Mouse (Mus musculus) hindbrain, embryonic 11.5 days (tissue): ENCODE measurements at regions not wholly inside any gene's neighbourhood (a gene's known extent, or its start where the extent isn't known, plus 50 kb on each side); places are given as distances from the start of the nearest gene placed in this dataset.

Source experiments
- ATAC-seq: fragments of 200-750 bp; cut with Nextera tagmentation; 2 replicates; pipeline ENCODE4 v1.8.0; 2017; ENCODE audit warnings: mild to moderate bottlenecking, moderate TSS enrichment, moderate library complexity; ENCODE audit not compliant: low FRiP score
- DNase-seq: peaks from one replicate; pipeline ENCODE4 v3.0.0-alpha.2; 2015; ENCODE audit warnings: low spot score
- H3K27ac ChIP-seq: fragments of 300-500 bp; sonication (generic); 2 replicates; pipeline ENCODE4 v1.5.1; 2014; ENCODE audit warnings: mild to moderate bottlenecking, low read depth, low read length
- H3K27me3 ChIP-seq: fragments of 300-500 bp; sonication (generic); 2 replicates; pipeline ENCODE4 v1.6.1; 2014; ENCODE audit warnings: mild to moderate bottlenecking, low read length, moderate library complexity, mixed read lengths; ENCODE audit not compliant: control insufficient read depth, insufficient read depth
- H3K36me3 ChIP-seq: fragments of 300-500 bp; sonication (generic); 2 replicates; pipeline ENCODE4 v1.6.1; 2014; ENCODE audit warnings: mild to moderate bottlenecking, low read length, moderate library complexity, mixed read lengths; ENCODE audit not compliant: control insufficient read depth, insufficient read depth
- H3K4me1 ChIP-seq: fragments of 300-500 bp; sonication (generic); replicated peaks from 2 replicates; pipeline ENCODE4 v1.6.1; 2014; ENCODE audit warnings: low read length, mixed read lengths; ENCODE audit not compliant: control insufficient read depth, insufficient read depth
- H3K4me2 ChIP-seq: fragments of 300-500 bp; sonication (generic); replicated peaks from 2 replicates; pipeline ENCODE4 v1.6.1; 2014; ENCODE audit warnings: mild to moderate bottlenecking, low read depth, low read length
- H3K4me3 ChIP-seq: fragments of 300-500 bp; sonication (generic); 2 replicates; pipeline ENCODE4 v1.5.1; 2014; ENCODE audit warnings: low read depth, low read length
- H3K9ac ChIP-seq: fragments of 300-500 bp; sonication (generic); 2 replicates; pipeline ENCODE4 v1.6.1; 2014; ENCODE audit warnings: low read depth, low read length
- H3K9me3 ChIP-seq: fragments of 300-500 bp; sonication (generic); 2 replicates; pipeline ENCODE4 v1.6.1; 2016; ENCODE audit warnings: low read length; ENCODE audit not compliant: control insufficient read depth
- WGBS: fragments of 180-500 bp; shearing (Covaris S2); extraction: QIAGEN DNeasy Blood & Tissue Kit; methylation state at CpG from one replicate; pipeline ENCODE4 v1.1.7; 2014; 5-methylcytosine and 5-hydroxymethylcytosine counted together

GRCm38 (mm10) chr10:95758181-95758580, 84.5 kb downstream of the Gm33543 start:
- DNase-seq = no peak
- no peak overlapping the region for H3K4me2 ChIP-seq
- no peak overlapping the region for H3K4me3 ChIP-seq
- H3K9ac ChIP-seq = no peak overlapping the region
- 96% methylated on average over 8 of the region's 8 CpGs for WGBS
- no peak for ATAC-seq
- H3K27me3 ChIP-seq = no peaks in the 10 kb centered on the region
- H3K27ac ChIP-seq = no peak overlapping the region
- H3K9me3 ChIP-seq = no peaks in the 10 kb centered on the region
- H3K36me3 ChIP-seq = no peaks in the 10 kb centered on the region
- H3K4me1 ChIP-seq = no peaks in the 10 kb centered on the region

- 89% methylated on average over 3 of the region's 3 CpGs for WGBS
Observed at GRCm38 (mm10) chr10:95755429-95755828, 82.2 kb upstream of the Anapc15-ps start.

GRCm38 (mm10) chr10:95753396-95753905, 80.2 kb upstream of the Anapc15-ps start:
- no peak overlapping the region for H3K4me2 ChIP-seq
- H3K9ac ChIP-seq = no peak overlapping the region
- no peaks in the 10 kb centered on the region for H3K27me3 ChIP-seq
- H3K4me1 ChIP-seq = no peaks in the 10 kb centered on the region
- H3K27ac ChIP-seq = no peak overlapping the region
- H3K36me3 ChIP-seq = no peaks in the 10 kb centered on the region
- DNase-seq (no peak), ATAC-seq (no peak)
- no peak overlapping the region for H3K4me3 ChIP-seq
- no peaks in the 10 kb centered on the region for H3K9me3 ChIP-seq
- 92% methylated on average over 11 of the region's 11 CpGs for WGBS

More at GRCm38 (mm10) chr10:95755429-95755828, 82.2 kb upstream of the Anapc15-ps start:
- Histone ChIP-seq H3K9ac (no peak overlapping the region), H3K27me3 (no peaks in the 10 kb centered on the region), H3K27ac (no peak overlapping the region), H3K9me3 (no peaks in the 10 kb centered on the region), H3K36me3 (no peaks in the 10 kb centered on the region), H3K4me1 (no peaks in the 10 kb centered on the region), H3K4me2 (no peak overlapping the region), H3K4me3 (no peak overlapping the region)
- ATAC-seq (no peak), DNase-seq (no peak)

- Histone ChIP-seq H3K4me2 (no peak overlapping the region), H3K27ac (no peak overlapping the region), H3K36me3 (no peaks in the 10 kb centered on the region), H3K9me3 (no peaks in the 10 kb centered on the region), H3K4me3 (no peak overlapping the region), H3K27me3 (no peaks in the 10 kb centered on the region), H3K9ac (no peak overlapping the region), H3K4me1 (no peaks in the 10 kb centered on the region)
- WGBS = 100% methylated on average over 1 of the region's 1 CpGs
- DNase-seq = no peak
- ATAC-seq = no peak
Observed at GRCm38 (mm10) chr10:95748360-95748759, 75.1 kb upstream of the Anapc15-ps start.

GRCm38 (mm10) chr10:95747939-95748338, 74.7 kb upstream of the Anapc15-ps start:
- H3K4me2 ChIP-seq = no peak overlapping the region
- H3K27me3 ChIP-seq = no peaks in the 10 kb centered on the region
- H3K27ac ChIP-seq = no peak overlapping the region
- H3K4me3 ChIP-seq = no peak overlapping the region
- ATAC-seq (no peak), DNase-seq (no peak)
- H3K9me3 ChIP-seq = no peaks in the 10 kb centered on the region
- 81% methylated on average over 7 of the region's 7 CpGs for WGBS
- H3K4me1 ChIP-seq = no peaks in the 10 kb centered on the region
- no peak overlapping the region for H3K9ac ChIP-seq
- no peaks in the 10 kb centered on the region for H3K36me3 ChIP-seq

- Histone ChIP-seq H3K4me1 (no peaks in the 10 kb centered on the region), H3K4me2 (no peak overlapping the region), H3K9ac (no peak overlapping the region), H3K27me3 (no peaks in the 10 kb centered on the region), H3K4me3 (no peak overlapping the region), H3K27ac (no peak overlapping the region), H3K9me3 (no peaks in the 10 kb centered on the region), H3K36me3 (no peaks in the 10 kb centered on the region)
- 82% methylated on average over 10 of the region's 10 CpGs for WGBS
- DNase-seq (no peak), ATAC-seq (no peak)
Observed at GRCm38 (mm10) chr10:95745834-95746620, 72.8 kb upstream of the Anapc15-ps start.

- ATAC-seq (no peak), DNase-seq (no peak)
- H3K27me3 ChIP-seq = no peaks in the 10 kb centered on the region
- no peak overlapping the region for H3K4me2 ChIP-seq
- H3K36me3 ChIP-seq = no peaks in the 10 kb centered on the region
- no peak overlapping the region for H3K9ac ChIP-seq
- WGBS = 87% methylated on average over 2 of the region's 2 CpGs
- H3K4me3 ChIP-seq = no peak overlapping the region
- no peaks in the 10 kb centered on the region for H3K9me3 ChIP-seq
- no peaks in the 10 kb centered on the region for H3K4me1 ChIP-seq
- no peak overlapping the region for H3K27ac ChIP-seq
Observed at GRCm38 (mm10) chr10:95745254-95745653, 72.0 kb upstream of the Anapc15-ps start.

GRCm38 (mm10) chr10:95743627-95744026, 70.4 kb upstream of the Anapc15-ps start:
- H3K27ac ChIP-seq = no peak overlapping the region
- no peaks in the 10 kb centered on the region for H3K4me1 ChIP-seq
- 87% methylated on average over 6 of the region's 6 CpGs for WGBS
- no peak for ATAC-seq
- H3K27me3 ChIP-seq = no peaks in the 10 kb centered on the region
- no peaks in the 10 kb centered on the region for H3K9me3 ChIP-seq
- no peak overlapping the region for H3K4me3 ChIP-seq
- no peak overlapping the region for H3K4me2 ChIP-seq
- DNase-seq = no peak
- H3K9ac ChIP-seq = no peak overlapping the region
- no peaks in the 10 kb centered on the region for H3K36me3 ChIP-seq

- Histone ChIP-seq H3K36me3 (no peaks in the 10 kb centered on the region), H3K27ac (no peak overlapping the region), H3K4me2 (no peak overlapping the region), H3K4me3 (no peak overlapping the region), H3K4me1 (no peaks in the 10 kb centered on the region), H3K9ac (no peak overlapping the region), H3K27me3 (no peaks in the 10 kb centered on the region), H3K9me3 (no peaks in the 10 kb centered on the region)
- no peak for DNase-seq
- ATAC-seq = no peak
- 92% methylated on average over 4 of the region's 4 CpGs for WGBS
Observed at GRCm38 (mm10) chr10:95739421-95739820, 66.2 kb upstream of the Anapc15-ps start.
